Mouse (Mus musculus) stomach, embryonic 15.5 days (tissue): Measurements from ENCODE around the gene Slc13a1. TPM values are rescaled to one million over a fixed set of nuclear protein-coding genes. Genes with fewer than 3 reads are reported as not detected.
"Not testable (repeated sequence)": the region's sequence is repeated elsewhere in the genome, so short reads cannot be mapped to it uniquely, and the experiment has no call there.

ENCODE experiments used
- ATAC-seq: fragments of 200-750 bp; cut with Nextera tagmentation; 2 replicates; pipeline ENCODE4 v1.8.0; 2017; ENCODE audit warnings: low read depth, moderate number of reproducible peaks, moderate TSS enrichment; ENCODE audit not compliant: insufficient read depth, low FRiP score
- H3K27ac ChIP-seq: fragments of 300-500 bp; sonication (generic); 2 replicates; pipeline ENCODE4 v1.5.1; 2015; ENCODE audit warnings: mild to moderate bottlenecking, inconsistent platforms
- H3K27me3 ChIP-seq: fragments of 300-500 bp; sonication (generic); replicated peaks from 2 replicates; pipeline ENCODE4 v1.6.1; 2015; ENCODE audit warnings: inconsistent platforms
- H3K36me3 ChIP-seq: fragments of 300-500 bp; sonication (generic); 2 replicates; pipeline ENCODE4 v1.6.1; 2015; ENCODE audit warnings: inconsistent platforms
- H3K4me1 ChIP-seq: fragments of 300-500 bp; sonication (generic); 2 replicates; pipeline ENCODE4 v1.6.1; 2015; ENCODE audit warnings: inconsistent platforms
- H3K4me2 ChIP-seq: fragments of 300-500 bp; sonication (generic); 2 replicates; pipeline ENCODE4 v1.6.1; 2015; ENCODE audit warnings: mild to moderate bottlenecking, inconsistent platforms
- H3K4me3 ChIP-seq: fragments of 300-500 bp; sonication (generic); replicated peaks from 2 replicates; pipeline ENCODE4 v1.5.1; 2015; ENCODE audit warnings: inconsistent platforms
- H3K9ac ChIP-seq: fragments of 300-500 bp; sonication (generic); 2 replicates; pipeline ENCODE4 v1.6.1; 2015; ENCODE audit warnings: inconsistent platforms
- H3K9me3 ChIP-seq: fragments of 300-500 bp; sonication (generic); 2 replicates; pipeline ENCODE4 v1.6.1; 2016; ENCODE audit warnings: inconsistent platforms
- WGBS: fragments of 180-500 bp; shearing (Covaris S2); methylation state at CpG from one replicate; pipeline ENCODE4 v1.1.7; 2015; 5-methylcytosine and 5-hydroxymethylcytosine counted together
- polyA plus RNA-seq: library from polyadenylated mRNA; unstranded; fragments of >200 nt; fragmentation: Nextera tagmentation; extraction: Ambion mirVana; gene quantifications from 2 replicates; pipeline ENCODE4 v1.2.1, GENCODE M21; 2015

Gene Slc13a1
- 0.24 and 0.54 TPM in 2 replicates for polyA plus RNA-seq

DNA sequence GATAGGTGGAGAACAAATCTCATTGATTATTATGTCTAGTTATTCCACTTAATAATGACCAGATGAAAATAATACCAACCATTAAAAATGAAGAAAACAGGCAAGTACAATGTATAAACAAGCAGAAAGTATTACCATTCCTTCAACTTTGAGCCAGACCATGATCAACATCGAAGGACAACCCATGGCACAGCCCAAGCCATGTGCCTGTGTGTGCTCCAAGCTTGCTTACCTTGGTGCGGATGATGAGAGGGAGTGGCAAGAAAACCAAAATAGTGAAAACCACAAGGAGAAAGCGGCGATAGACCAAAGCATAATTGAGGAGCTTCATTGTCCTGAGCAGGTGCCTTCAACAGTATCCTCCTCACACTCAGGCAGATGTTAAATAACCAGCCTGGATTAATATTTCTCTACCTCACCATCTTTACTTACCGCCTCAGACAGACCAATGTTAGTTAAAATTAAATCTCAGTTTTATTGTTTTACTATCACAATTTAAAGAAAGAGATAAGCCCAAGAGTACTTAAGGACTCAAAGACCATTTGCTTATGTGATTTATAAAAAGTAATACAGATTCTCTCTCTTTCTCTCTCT is at the start of gene Slc13a1:
Gene Slc13a1, minus strand, starts transcription at position 359 of the 594 bp plus-strand sequence.
- H3K4me2 ChIP-seq, result no peak within 1 kb of the TSS
- WGBS, result 92% methylated on average over 5 of the region's 5 CpGs
- no peak within 1 kb of the TSS for H3K4me3 ChIP-seq
- no peaks in the 10 kb centered on the region for H3K27me3 ChIP-seq
- no peak within 1 kb of the TSS for H3K27ac ChIP-seq
- ATAC-seq, result no peak
- H3K9ac ChIP-seq, result no peak within 1 kb of the TSS
- H3K36me3 ChIP-seq, result no peaks in the 10 kb centered on the region
- no peaks in the 10 kb centered on the region for H3K4me1 ChIP-seq
- H3K9me3 ChIP-seq, result no peaks in the 10 kb centered on the region

DNA sequence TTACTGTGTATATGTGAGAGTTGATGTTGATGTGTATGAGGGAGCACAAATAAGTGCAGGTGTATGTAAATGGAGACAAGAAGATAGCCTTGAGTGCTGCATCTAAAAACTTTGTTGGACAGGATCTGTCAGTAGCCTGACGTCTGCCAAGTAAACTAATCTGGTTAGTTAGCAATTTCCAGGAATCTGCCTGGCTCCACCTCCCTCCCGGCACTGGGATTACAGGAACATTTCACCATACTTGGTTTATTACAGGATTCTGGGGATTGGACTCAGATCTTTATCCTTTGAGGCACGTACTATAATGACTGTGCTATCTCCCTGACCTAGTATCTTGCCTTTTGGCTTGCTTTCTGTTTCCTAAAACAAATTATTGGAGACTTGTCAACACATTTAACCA is 40.0 kb upstream of the Slc13a1 start:
- no peak overlapping the region for H3K4me3 ChIP-seq
- H3K9me3 ChIP-seq, result no peaks in the 10 kb centered on the region
- ATAC-seq, result no peak
- H3K36me3 ChIP-seq, result no peaks in the 10 kb centered on the region
- H3K4me2 ChIP-seq, result no peak overlapping the region
- no peak overlapping the region for H3K9ac ChIP-seq
- no peaks in the 10 kb centered on the region for H3K27me3 ChIP-seq
- no peaks in the 10 kb centered on the region for H3K4me1 ChIP-seq
- no peak overlapping the region for H3K27ac ChIP-seq
- WGBS, result 62% methylated on average over 3 of the region's 3 CpGs

DNA sequence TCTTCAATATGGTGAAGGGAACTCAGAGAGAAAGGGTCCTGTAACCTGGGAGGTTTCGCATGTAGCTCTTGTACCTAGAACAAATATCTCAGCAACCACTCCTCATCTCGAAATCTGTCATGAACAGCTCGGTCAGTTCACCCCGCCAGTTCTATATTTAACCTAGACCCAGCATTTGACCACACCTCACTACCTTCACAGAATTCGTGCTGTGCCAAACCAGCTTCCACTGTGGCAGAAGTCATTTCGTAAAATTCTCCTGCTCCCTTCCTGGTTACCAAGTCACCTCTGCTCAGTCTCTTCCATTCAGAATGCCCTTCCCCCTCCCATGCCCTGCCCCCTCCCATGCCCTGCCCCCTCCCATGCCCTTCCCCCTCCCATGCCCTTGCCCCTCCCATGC is 34.3 kb upstream of the Slc13a1 start:
- H3K4me2 ChIP-seq, result no peak overlapping the region
- ATAC-seq, result no peak
- H3K27ac ChIP-seq, result no peak overlapping the region
- 80% methylated on average over 6 of the region's 6 CpGs for WGBS
- no peaks in the 10 kb centered on the region for H3K36me3 ChIP-seq
- H3K4me3 ChIP-seq, result no peak overlapping the region
- no peak overlapping the region for H3K9ac ChIP-seq
- no peaks in the 10 kb centered on the region for H3K27me3 ChIP-seq
- no peaks in the 10 kb centered on the region for H3K4me1 ChIP-seq
- no peaks in the 10 kb centered on the region for H3K9me3 ChIP-seq

GRCm38 (mm10) chr6:24200644-24201484 is 33.0 kb upstream of the Slc13a1 start:
- Histone ChIP-seq H3K27ac (no peak overlapping the region), H3K27me3 (no peaks in the 10 kb centered on the region), H3K36me3 (no peaks in the 10 kb centered on the region), H3K4me2 (no peak overlapping the region), H3K4me1 (no peaks in the 10 kb centered on the region), H3K9me3 (no peaks in the 10 kb centered on the region), H3K9ac (no peak overlapping the region), H3K4me3 (no peak overlapping the region)
- 76% methylated on average over 12 of the region's 12 CpGs for WGBS
- no peak for ATAC-seq

DNA sequence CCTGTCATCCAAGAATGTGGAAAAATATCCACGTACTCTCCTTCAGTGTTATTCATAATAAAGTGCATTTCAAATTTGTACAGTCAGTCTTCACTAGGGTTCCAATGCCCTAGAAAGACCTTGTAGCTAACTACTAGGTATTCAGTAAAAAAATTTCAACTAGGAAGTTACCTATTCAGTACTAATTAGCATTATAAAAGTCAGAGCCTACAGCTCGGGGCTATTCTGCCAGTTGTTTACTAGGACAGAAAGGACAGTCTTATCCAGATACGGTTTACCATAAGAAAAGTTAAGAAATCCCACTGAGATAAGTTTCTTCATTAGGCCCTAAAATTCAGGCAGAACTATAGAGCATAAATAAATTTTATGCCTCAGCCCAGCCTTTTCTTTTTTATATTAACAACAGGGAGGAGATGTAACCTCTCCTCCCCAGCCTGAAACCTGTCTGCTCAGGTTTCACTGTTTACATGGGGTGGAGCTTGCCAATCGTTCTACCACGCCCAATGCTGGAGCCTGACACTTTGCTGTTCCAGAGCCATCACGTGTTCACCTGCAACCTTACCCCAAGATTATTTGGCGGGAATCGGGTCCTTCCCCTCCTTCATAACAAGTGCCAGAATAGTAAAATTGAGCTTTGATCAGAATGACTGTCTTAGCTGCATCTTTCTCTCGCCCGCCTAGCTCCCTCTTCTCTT is 29.8 kb upstream of the Slc13a1 start:
- not testable (repeated sequence) for ATAC-seq, H3K9ac ChIP-seq, H3K27me3 ChIP-seq, H3K4me3 ChIP-seq, H3K36me3 ChIP-seq, H3K9me3 ChIP-seq, H3K4me1 ChIP-seq, H3K4me2 ChIP-seq, H3K27ac ChIP-seq
- WGBS, result 67% methylated on average over 10 of the region's 10 CpGs

GRCm38 (mm10) chr6:24196406-24196805 is 28.5 kb upstream of the Slc13a1 start:
- not testable (repeated sequence) for H3K9ac ChIP-seq, H3K36me3 ChIP-seq, H3K4me1 ChIP-seq, H3K4me2 ChIP-seq, ATAC-seq, H3K4me3 ChIP-seq, H3K9me3 ChIP-seq, H3K27me3 ChIP-seq, H3K27ac ChIP-seq
- 52% methylated on average over 5 of the region's 5 CpGs for WGBS

DNA sequence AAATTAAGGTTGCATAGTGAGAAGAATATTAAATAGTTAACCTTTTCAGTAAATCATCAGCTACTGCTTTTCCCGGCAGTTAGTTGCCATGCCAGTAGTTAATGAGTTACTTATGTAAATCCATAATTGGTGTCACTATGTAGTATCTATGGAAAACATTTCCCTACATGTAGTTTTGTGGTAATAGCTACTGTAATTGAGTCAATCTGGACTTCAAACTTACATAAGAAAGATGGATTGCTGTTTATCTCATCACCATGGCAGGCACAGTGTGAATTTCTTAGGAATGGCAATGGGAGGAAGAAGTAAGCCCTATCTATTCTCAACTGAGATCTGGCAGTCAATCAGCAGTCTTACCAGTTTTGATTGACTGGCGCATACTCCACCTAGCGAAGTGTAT is 15.5 kb upstream of the Slc13a1 start:
- no peaks in the 10 kb centered on the region for H3K9me3 ChIP-seq
- no peaks in the 10 kb centered on the region for H3K36me3 ChIP-seq
- ATAC-seq, result no peak
- no peaks in the 10 kb centered on the region for H3K27me3 ChIP-seq
- no peak overlapping the region for H3K4me2 ChIP-seq
- 76% methylated on average over 3 of the region's 3 CpGs for WGBS
- no peak overlapping the region for H3K4me3 ChIP-seq
- no peak overlapping the region for H3K27ac ChIP-seq
- no peak overlapping the region for H3K9ac ChIP-seq
- H3K4me1 ChIP-seq, result no peaks in the 10 kb centered on the region

GRCm38 (mm10) chr6:24175393-24175792 is 7.5 kb upstream of the Slc13a1 start:
- H3K4me3 ChIP-seq, result no peak overlapping the region
- H3K4me2 ChIP-seq, result no peak overlapping the region
- WGBS, result 74% methylated on average over 3 of the region's 3 CpGs
- no peak overlapping the region for H3K9ac ChIP-seq
- no peak overlapping the region for H3K27ac ChIP-seq
- ATAC-seq, result no peak
- no peaks in the 10 kb centered on the region for H3K27me3 ChIP-seq
- no peaks in the 10 kb centered on the region for H3K9me3 ChIP-seq
- no peaks in the 10 kb centered on the region for H3K4me1 ChIP-seq
- H3K36me3 ChIP-seq, result no peaks in the 10 kb centered on the region

GRCm38 (mm10) chr6:24173951-24174350 is 6.1 kb upstream of the Slc13a1 start:
- no peaks in the 10 kb centered on the region for H3K9me3 ChIP-seq
- H3K27ac ChIP-seq, result no peak overlapping the region
- no peak overlapping the region for H3K9ac ChIP-seq
- ATAC-seq, result no peak
- no peaks in the 10 kb centered on the region for H3K27me3 ChIP-seq
- no peaks in the 10 kb centered on the region for H3K4me1 ChIP-seq
- H3K4me3 ChIP-seq, result no peak overlapping the region
- H3K4me2 ChIP-seq, result no peak overlapping the region
- H3K36me3 ChIP-seq, result no peaks in the 10 kb centered on the region

DNA sequence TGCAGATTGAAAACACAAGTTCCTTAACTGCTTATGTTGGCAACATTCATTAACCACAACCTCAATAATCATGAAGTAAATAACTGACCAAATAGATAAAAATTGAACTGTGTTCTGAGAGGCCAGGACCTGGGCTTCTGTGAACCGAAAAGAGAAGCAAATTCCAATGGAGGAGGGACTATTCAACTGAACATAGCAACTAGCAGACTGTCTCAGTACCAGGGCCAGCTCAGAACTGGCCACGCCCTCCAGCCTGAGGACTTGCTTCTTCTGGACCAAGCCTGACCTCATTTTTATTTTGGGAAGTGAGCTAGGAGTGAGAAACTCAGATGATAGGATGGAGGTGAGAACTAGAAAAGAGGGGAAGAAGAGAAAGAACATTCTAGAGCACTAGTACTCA is 4.8 kb upstream of the Slc13a1 start:
- no peaks in the 10 kb centered on the region for H3K9me3 ChIP-seq
- ATAC-seq, result no peak
- H3K4me1 ChIP-seq, result no peaks in the 10 kb centered on the region
- H3K27me3 ChIP-seq, result no peaks in the 10 kb centered on the region
- no peak overlapping the region for H3K4me3 ChIP-seq
- H3K9ac ChIP-seq, result no peak overlapping the region
- no peak overlapping the region for H3K27ac ChIP-seq
- H3K36me3 ChIP-seq, result no peaks in the 10 kb centered on the region
- H3K4me2 ChIP-seq, result no peak overlapping the region
- 56% methylated on average over 2 of the region's 2 CpGs for WGBS

GRCm38 (mm10) chr6:24166772-24167171 is 1.1 kb downstream of the Slc13a1 start:
- 72% methylated on average over 6 of the region's 6 CpGs for WGBS

DNA sequence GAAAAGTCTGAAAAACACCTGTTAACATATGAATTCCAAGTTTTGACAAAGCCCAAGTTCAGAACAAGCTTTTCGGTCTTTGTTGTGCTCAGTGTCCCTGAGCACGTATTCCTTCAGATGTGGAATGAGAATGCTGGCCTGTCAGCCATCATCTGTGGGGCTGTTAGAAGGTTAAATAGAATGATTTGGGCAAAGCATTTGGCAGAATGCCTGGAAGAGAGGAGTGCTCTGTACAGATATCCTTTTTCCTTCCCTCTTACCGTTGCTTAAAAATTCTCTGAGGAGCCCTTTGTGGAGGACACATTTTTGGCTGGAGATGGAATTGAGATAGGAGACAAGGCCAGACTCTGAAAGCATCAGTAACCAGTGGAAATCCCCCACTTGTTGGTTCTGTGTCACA is 2.6 kb downstream of the Slc13a1 start:
- no peak for ATAC-seq
- no peak overlapping the region for H3K9ac ChIP-seq
- H3K4me3 ChIP-seq, result no peak overlapping the region
- H3K4me1 ChIP-seq, result no peaks in the 10 kb centered on the region
- H3K27me3 ChIP-seq, result no peaks in the 10 kb centered on the region
- 48% methylated on average over 3 of the region's 3 CpGs for WGBS
- no peak overlapping the region for H3K4me2 ChIP-seq
- H3K9me3 ChIP-seq, result no peaks in the 10 kb centered on the region
- no peak overlapping the region for H3K27ac ChIP-seq
- H3K36me3 ChIP-seq, result no peaks in the 10 kb centered on the region

More at GRCm38 (mm10) chr6:24166772-24167171, 1.1 kb downstream of the Slc13a1 start:
- no peaks in the 10 kb centered on the region for H3K4me1 ChIP-seq
- no peak overlapping the region for H3K4me2 ChIP-seq
- H3K27me3 ChIP-seq, result no peaks in the 10 kb centered on the region
- no peak overlapping the region for H3K4me3 ChIP-seq
- no peak overlapping the region for H3K27ac ChIP-seq
- H3K9me3 ChIP-seq, result no peaks in the 10 kb centered on the region
- H3K36me3 ChIP-seq, result no peaks in the 10 kb centered on the region
- no peak overlapping the region for H3K9ac ChIP-seq
- ATAC-seq, result no peak
